Mouse (Mus musculus) lung, postnatal 0 days (tissue): ENCODE measurements around the gene Ceacam20.

ENCODE experiments used
- CTCF ChIP-seq: IDR thresholded peaks from 2 replicates; pipeline ENCODE4 v1.5.1; 2016; ENCODE audit warnings: antibody characterized with exemption, mild to moderate bottlenecking
- EP300 ChIP-seq: IDR thresholded peaks from 2 replicates; pipeline ENCODE4 v1.6.1; 2016; ENCODE audit warnings: antibody characterized with exemption, mild to moderate bottlenecking, control low read depth

DNA sequence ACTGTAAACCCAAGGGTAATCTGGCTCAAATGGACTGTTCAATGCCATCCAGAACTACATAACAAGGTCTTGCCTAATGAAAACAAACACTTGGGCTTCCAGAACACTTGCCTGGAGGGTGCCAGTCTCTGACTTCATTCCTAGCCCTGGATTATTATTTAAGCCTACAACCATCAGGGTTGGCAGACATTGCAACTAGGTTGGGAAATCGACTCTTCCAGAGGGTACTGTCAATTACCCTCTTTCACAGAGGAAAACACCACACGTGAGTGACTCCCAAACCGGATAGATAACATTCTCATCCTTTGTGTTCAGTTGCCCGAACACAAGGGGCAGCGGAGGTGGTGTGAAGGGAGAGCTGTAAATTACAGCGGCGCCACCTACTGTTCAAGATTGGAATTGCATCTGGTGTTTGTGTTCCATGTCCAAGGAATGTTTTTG is 8.9 kb upstream of the Ceacam20 start:
- TF ChIP-seq CTCF (peak; percentile 95), EP300 (peak; percentile 92)
